Mouse (Mus musculus) lung, postnatal 0 days (tissue): ENCODE measurements at regions not wholly inside any gene's neighbourhood (a gene's known extent, or its start where the extent isn't known, plus 50 kb on each side); places are given as distances from the start of the nearest gene placed in this dataset.
A peak's percentile ranks its signal among the peaks of the same experiment; 100 is the strongest.

Experiments
- ATAC-seq: fragments of 200-750 bp; cut with Nextera tagmentation; 2 replicates; pipeline ENCODE4 v1.8.0; 2017; ENCODE audit warnings: moderate library complexity
- DNase-seq: peaks from one replicate; pipeline ENCODE4 v3.0.0-alpha.2; 2016; ENCODE audit warnings: low spot score
- H3K27ac ChIP-seq: fragments of 300-500 bp; sonication (generic); 2 replicates; pipeline ENCODE4 v1.5.1; 2014; ENCODE audit warnings: antibody characterized with exemption, mild to moderate bottlenecking, low read length, mixed read lengths
- H3K27me3 ChIP-seq: fragments of 300-500 bp; sonication (generic); replicated peaks from 2 replicates; pipeline ENCODE4 v1.6.1; 2014; ENCODE audit warnings: low read length, mixed read lengths; ENCODE audit not compliant: insufficient read depth
- H3K36me3 ChIP-seq: fragments of 300-500 bp; sonication (generic); 2 replicates; pipeline ENCODE4 v1.6.1; 2014; ENCODE audit warnings: low read length, mixed read lengths; ENCODE audit not compliant: insufficient read depth
- H3K4me1 ChIP-seq: fragments of 300-500 bp; sonication (generic); 2 replicates; pipeline ENCODE4 v1.6.1; 2014; ENCODE audit warnings: antibody characterized with exemption, low read depth, low read length, mixed read lengths; ENCODE audit not compliant: insufficient read depth
- H3K4me2 ChIP-seq: fragments of 300-500 bp; sonication (generic); replicated peaks from 2 replicates; pipeline ENCODE4 v1.6.1; 2014; ENCODE audit warnings: low read depth, mild to moderate bottlenecking, low read length, moderate library complexity, mixed read lengths
- H3K4me3 ChIP-seq: fragments of 300-500 bp; sonication (generic); 2 replicates; pipeline ENCODE4 v1.5.1; 2014; ENCODE audit warnings: low read depth, low read length
- H3K9ac ChIP-seq: fragments of 300-500 bp; sonication (generic); replicated peaks from 2 replicates; pipeline ENCODE4 v1.6.1; 2014; ENCODE audit warnings: low read depth, mild to moderate bottlenecking
- H3K9me3 ChIP-seq: fragments of 300-500 bp; sonication (generic); 2 replicates; pipeline ENCODE4 v1.6.1; 2016; ENCODE audit warnings: low read length, mixed read lengths
- CTCF ChIP-seq: IDR thresholded peaks from 2 replicates; pipeline ENCODE4 v1.5.1; 2016; ENCODE audit warnings: antibody characterized with exemption, mild to moderate bottlenecking
- EP300 ChIP-seq: IDR thresholded peaks from 2 replicates; pipeline ENCODE4 v1.6.1; 2016; ENCODE audit warnings: antibody characterized with exemption, mild to moderate bottlenecking, control low read depth
- whole genome bisulfite sequencing: fragments of 180-500 bp; shearing (Covaris S2); extraction: QIAGEN DNeasy Blood & Tissue Kit; methylation state at CpG from one replicate; pipeline ENCODE4 v1.1.7; 2014; 5-methylcytosine and 5-hydroxymethylcytosine counted together

DNA sequence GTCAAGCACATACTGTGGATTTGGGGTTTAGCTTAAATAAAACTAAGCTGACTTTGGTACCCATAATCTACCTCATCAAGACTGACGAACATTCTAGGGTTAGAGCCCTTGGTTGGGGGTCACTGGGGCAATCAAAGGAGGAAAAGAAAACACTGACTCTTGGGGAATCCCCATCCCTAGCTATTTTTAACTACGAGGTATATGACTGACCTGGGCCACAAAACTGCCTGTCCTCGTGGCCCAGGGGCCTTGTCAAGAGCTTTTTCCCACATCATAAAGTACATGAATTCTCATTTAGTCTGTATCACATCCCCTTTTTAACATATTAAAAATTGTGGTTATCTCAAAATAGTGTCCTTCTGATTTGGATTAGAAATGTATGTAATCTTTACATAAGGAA lies 207.7 kb upstream of the Cxcl12 start:
- DNase-seq (no peak), ATAC-seq (no peak)
- no peaks in the 10 kb centered on the region for H3K27me3 ChIP-seq
- H3K9me3 ChIP-seq, result no peaks in the 10 kb centered on the region
- no peak overlapping the region for H3K4me2 ChIP-seq
- H3K36me3 ChIP-seq, result no peaks in the 10 kb centered on the region
- TF ChIP-seq CTCF, result no peak
- no peak for TF ChIP-seq EP300
- no peaks in the 10 kb centered on the region for H3K4me1 ChIP-seq
- no peak overlapping the region for H3K9ac ChIP-seq
- H3K27ac ChIP-seq, result no peak overlapping the region
- WGBS, result 50% methylated on average over 3 of the region's 3 CpGs
- H3K4me3 ChIP-seq, result no peak overlapping the region

DNA sequence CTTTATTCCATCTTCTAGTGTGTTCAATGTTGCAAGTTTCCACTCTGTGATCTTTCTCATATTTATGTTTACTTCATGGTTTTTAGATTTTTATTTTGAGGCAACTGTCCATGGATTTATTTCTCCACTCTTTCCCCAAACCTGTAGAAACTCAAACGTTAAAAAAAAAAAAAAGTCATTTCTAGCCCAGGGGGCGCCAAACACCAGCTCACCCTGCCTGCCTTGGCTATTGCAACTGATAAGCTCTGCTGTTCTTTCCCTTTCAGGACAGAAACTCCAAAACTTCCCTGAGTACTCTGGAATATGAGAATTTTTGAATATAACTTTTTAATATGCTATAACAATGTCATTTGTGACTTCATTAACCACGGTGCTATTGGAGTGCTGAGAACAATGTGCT lies 201.9 kb upstream of the Cxcl12 start:
- ATAC-seq, result no peak
- Histone ChIP-seq H3K9me3 (no peaks in the 10 kb centered on the region), H3K9ac (no peak overlapping the region), H3K36me3 (no peaks in the 10 kb centered on the region), H3K4me3 (no peak overlapping the region), H3K27ac (no peak overlapping the region), H3K4me2 (no peak overlapping the region), H3K27me3 (no peaks in the 10 kb centered on the region), H3K4me1 (no peaks in the 10 kb centered on the region)
- DNase-seq, result peak; percentile 27
- 26% methylated on average over 3 of the region's 3 CpGs for WGBS
- TF ChIP-seq EP300 (no peak), CTCF (peak; percentile 54)

- DNase-seq, result no peak
- no peak for ATAC-seq
- Histone ChIP-seq H3K9me3 (no peaks in the 10 kb centered on the region), H3K4me3 (no peak overlapping the region), H3K4me1 (no peaks in the 10 kb centered on the region), H3K9ac (no peak overlapping the region), H3K36me3 (no peaks in the 10 kb centered on the region), H3K4me2 (no peak overlapping the region), H3K27me3 (no peaks in the 10 kb centered on the region), H3K27ac (no peak overlapping the region)
- 50% methylated on average over 9 of the region's 9 CpGs for WGBS
- TF ChIP-seq CTCF (no peak), EP300 (no peak)
Measured at GRCm38 (mm10) chr6:116969381-116969910, 198.9 kb upstream of the Cxcl12 start.

- H3K27ac ChIP-seq, result no peak overlapping the region
- H3K27me3 ChIP-seq, result no peaks in the 10 kb centered on the region
- DNase-seq (no peak), ATAC-seq (no peak)
- H3K4me1 ChIP-seq, result no peaks in the 10 kb centered on the region
- no peak overlapping the region for H3K4me3 ChIP-seq
- no peaks in the 10 kb centered on the region for H3K36me3 ChIP-seq
- no peak overlapping the region for H3K9ac ChIP-seq
- WGBS, result 74% methylated on average over 3 of the region's 3 CpGs
- no peak for TF ChIP-seq CTCF
- TF ChIP-seq EP300, result no peak
- no peaks in the 10 kb centered on the region for H3K9me3 ChIP-seq
- H3K4me2 ChIP-seq, result no peak overlapping the region
Measured at GRCm38 (mm10) chr6:116974841-116975240, 193.5 kb upstream of the Cxcl12 start.

DNA sequence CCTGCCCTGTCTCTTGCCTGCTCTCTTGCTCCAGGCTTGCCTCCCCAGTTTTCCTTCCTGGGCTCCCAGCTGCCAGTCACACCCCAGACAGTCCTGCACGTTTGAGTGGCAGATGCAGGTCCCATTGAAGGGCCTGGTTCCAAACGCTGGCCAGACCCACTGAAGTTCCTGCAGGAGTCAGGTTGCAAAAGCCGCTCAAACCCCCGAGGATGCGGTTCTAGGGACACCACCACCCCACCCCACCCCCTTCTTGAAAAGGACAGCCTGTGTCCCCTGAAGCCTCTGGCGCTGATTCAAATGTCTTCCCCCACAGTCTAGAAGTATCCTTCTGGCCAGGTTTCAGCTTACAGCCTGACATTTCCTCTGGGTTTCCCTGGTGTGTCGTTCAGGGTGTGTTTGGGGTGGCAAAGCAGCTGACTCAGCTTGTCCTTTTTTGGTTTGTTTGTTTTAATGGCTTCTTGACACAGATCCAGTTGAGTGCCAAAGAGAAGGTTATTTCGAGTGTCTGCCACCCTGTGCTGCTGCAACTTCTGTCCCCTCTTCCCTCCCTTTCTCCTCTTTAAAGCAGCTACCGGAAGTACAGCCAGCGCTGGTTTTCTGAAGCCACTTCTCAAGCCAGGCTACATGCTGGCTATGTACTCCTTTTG lies 187.9 kb upstream of the Cxcl12 start:
- no peak overlapping the region for H3K27ac ChIP-seq
- peak; percentile 21; the same call in 1 of the 2 replicates for ATAC-seq

DNA sequence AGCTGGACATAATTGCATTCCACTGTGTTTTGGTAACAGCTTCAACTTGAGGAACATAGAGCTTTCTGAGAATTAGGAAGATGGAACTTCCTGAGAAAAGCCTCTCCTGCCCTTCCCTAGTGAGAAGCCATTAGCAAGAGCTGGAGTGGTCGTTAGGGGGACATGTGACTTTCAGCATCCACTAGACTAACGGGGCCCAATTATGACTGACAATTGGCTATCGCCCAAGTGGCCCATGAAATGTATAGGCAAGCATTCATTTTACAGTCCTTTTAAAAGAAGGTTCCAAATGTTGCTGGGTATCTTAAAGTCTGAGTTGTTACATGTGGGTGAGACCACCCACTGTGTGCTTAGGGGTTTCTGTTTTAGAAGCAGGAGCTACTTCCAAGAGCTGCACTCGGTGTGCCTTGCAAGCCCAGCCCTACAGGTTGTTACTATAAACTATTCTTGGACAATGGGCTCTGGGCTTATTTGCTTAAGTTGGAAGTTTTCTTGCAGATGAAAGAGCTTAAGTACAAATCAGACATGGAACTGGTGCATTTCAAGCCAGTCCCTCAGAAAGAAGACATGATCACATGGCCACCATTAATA lies 183.1 kb upstream of the Cxcl12 start:
- H3K27ac ChIP-seq, result no peak overlapping the region
- H3K27me3 ChIP-seq, result no peaks in the 10 kb centered on the region
- no peak overlapping the region for H3K4me3 ChIP-seq
- H3K4me1 ChIP-seq, result no peaks in the 10 kb centered on the region
- TF ChIP-seq EP300 (no peak), CTCF (no peak)
- ATAC-seq (no peak), DNase-seq (no peak)
- H3K36me3 ChIP-seq, result no peaks in the 10 kb centered on the region
- no peaks in the 10 kb centered on the region for H3K9me3 ChIP-seq
- 54% methylated on average over 4 of the region's 4 CpGs for WGBS
- no peak overlapping the region for H3K4me2 ChIP-seq
- no peak overlapping the region for H3K9ac ChIP-seq

More for the DNA sequence above, 187.9 kb upstream of the Cxcl12 start:
- Histone ChIP-seq H3K36me3 (no peaks in the 10 kb centered on the region), H3K9ac (no peak overlapping the region), H3K4me3 (no peak overlapping the region), H3K4me2 (peak overlapping the region; percentile 15; the same call in 1 of the 2 replicates), H3K27me3 (no peaks in the 10 kb centered on the region), H3K4me1 (no peaks in the 10 kb centered on the region), H3K9me3 (no peaks in the 10 kb centered on the region)
- peak; percentile 41 for DNase-seq
- 6% methylated on average over 10 of the region's 10 CpGs for WGBS
- TF ChIP-seq CTCF, result no peak
- TF ChIP-seq EP300, result no peak
